Mouse (Mus musculus) layer of hippocampus, postnatal 25 days (tissue): Measurements from ENCODE around the gene Mapk10. TPM values are rescaled to one million over a fixed set of nuclear protein-coding genes. Genes with fewer than 3 reads are reported as not detected.

Experiments
- DNase-seq, 2 experiments: peaks; one replicate each; pipeline ENCODE4 v3.0.0; 2022; ENCODE audit warnings: mixed read lengths in 2 of 2, low spot score in 1 of 2; ENCODE audit errors: extremely low spot score in 1 of 2
- total RNA-seq, 2 experiments: library from RNA; stranded (reverse); gene quantifications; 2 replicates each; pipeline ENCODE4 v1.2.3; 2021

Gene Mapk10
- total RNA-seq, 2 experiments from 2014 or later = 423 to 463 TPM

DNA sequence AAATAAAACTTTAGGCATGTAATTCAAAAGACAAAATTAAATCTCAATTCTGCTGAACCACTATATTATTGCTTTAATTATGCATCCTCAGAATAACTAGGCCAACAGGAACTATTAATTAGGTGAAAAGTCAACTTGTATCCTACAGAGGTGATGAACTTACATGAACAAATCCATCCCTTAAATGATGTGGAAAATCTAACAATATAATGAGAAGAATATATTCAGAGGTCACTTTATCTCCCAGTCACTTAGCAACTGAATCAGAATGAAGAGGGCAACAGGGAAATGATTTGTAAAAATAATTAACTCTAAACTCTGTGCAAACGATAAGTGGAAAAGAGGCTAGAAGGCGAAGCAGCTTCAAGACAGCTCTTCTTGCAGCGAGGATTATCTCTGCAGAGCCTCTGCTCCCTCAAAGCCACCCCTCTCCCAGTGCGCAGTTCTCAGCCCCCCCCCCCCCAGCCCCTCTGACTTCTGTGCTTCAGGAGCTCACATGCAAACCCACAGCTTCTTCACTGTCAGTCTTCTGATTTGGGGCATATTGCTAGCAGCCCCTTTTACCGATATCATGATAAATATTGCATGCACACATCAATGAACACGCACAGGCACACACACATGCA, 138.8 kb downstream of the Mapk10 start:
- no peak for DNase-seq

- DNase-seq = no peak
Observed at GRCm38 (mm10) chr5:103071006-103071612, 140.0 kb downstream of the Mapk10 start.

- no peak for DNase-seq
Observed at GRCm38 (mm10) chr5:103050319-103050916, 160.7 kb downstream of the Mapk10 start.

- DNase-seq = no peak
Observed at GRCm38 (mm10) chr5:103048011-103048410, 163.1 kb downstream of the Mapk10 start.

GRCm38 (mm10) chr5:103037752-103038151, 173.4 kb downstream of the Mapk10 start:
- no peak for DNase-seq

DNA sequence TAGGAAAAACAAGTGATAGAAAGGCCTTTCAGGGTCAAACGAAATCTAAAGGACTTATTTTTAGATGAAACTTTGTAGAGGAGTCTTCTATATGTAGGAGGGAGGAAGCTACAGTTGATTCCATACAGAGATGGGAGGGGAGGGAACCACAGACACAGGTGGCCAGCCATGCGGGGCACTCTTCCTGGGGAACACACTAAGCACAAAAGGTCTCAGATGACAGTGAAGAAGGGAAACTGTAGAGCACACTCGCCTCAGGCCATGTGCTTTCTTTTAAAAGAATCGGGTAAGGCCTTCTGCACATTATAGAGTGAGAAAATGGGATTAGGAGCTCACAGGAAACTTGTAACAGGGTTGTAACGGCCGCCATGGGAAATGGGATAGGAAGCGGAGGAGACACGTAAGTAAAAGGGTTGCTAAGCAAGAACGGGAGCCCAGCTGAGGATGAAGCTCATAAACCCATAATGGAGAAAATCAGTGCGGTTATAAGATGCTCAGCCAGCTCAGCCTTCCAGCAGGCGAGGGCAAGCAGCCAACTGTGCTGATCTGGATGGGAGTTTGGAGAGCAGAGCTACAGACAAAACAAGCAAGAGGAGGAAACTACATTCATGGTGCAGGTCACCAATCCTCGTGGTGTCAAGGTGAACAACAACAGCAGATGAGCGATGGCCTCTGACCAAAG, 182.1 kb downstream of the Mapk10 start:
- DNase-seq = peak; percentile 57 to 69

GRCm38 (mm10) chr5:103022504-103023172, 188.5 kb downstream of the Mapk10 start:
- no peak for DNase-seq

DNA sequence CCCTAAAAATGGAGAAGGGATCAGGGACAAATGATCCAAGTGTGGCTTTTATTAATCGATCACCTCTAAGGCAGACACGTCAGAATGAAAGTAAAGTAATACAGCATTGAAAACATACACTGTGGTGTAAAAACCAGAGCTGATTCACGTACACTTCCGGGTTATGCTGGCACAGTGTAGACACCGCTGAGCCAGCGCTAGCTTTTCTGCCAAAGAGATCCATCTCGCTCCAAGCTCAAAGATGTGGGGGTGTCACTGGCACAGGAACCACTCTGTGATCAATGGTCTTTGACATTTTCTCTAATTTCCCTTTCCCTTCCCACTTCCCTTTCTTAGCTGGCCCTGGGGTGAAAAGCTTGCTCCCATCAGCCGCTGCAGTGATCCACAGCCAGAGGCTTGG, 189.7 kb downstream of the Mapk10 start:
- DNase-seq = no peak

- DNase-seq = no peak
Observed at GRCm38 (mm10) chr5:103020954-103021353, 190.2 kb downstream of the Mapk10 start.

- DNase-seq = no peak
Observed at GRCm38 (mm10) chr5:103020127-103020526, 191.0 kb downstream of the Mapk10 start.

GRCm38 (mm10) chr5:103017637-103018036, 193.5 kb downstream of the Mapk10 start:
- DNase-seq = peak in 1 of 2 experiments; percentile 3

DNA sequence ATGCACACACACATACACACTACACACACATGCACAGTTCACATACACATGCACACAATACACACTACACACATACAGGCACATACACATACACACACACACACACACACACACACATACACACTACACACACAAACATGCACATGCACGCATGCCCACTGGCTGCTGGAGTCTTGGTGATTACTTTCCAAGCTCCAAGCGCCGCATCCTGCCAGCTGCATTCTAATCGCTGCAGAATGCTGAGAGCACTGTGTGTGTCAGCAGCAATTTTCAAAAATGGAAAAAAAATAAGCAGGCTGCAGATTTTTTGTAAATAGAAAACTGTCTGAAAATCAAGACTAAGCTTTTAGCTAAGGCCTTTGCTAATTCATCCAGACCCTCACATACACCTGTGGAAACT, 196.8 kb downstream of the Mapk10 start:
- peak in 1 of 2 experiments; percentile 6 for DNase-seq

GRCm38 (mm10) chr5:103008894-103009293, 202.2 kb downstream of the Mapk10 start:
- DNase-seq = no peak

DNA sequence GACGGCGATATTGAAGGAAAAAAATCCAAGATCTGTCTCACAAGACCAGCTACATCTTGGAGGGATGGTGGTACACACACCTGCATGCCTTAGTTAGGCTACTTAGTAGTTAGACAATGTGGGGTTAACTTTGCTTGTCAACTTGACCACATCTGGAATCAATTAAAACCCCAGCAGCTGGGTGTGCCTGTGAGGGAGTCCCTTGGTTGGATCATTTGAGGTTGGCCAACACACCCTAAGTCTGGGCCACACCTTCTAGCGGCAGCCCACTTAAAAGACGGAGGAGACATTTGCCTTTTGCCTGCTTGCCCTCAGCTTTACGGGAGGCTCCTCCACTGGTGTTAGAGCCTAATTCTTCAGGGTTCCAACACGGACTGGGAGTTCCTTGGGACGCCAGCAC, 209.0 kb downstream of the Mapk10 start:
- DNase-seq = no peak

DNA sequence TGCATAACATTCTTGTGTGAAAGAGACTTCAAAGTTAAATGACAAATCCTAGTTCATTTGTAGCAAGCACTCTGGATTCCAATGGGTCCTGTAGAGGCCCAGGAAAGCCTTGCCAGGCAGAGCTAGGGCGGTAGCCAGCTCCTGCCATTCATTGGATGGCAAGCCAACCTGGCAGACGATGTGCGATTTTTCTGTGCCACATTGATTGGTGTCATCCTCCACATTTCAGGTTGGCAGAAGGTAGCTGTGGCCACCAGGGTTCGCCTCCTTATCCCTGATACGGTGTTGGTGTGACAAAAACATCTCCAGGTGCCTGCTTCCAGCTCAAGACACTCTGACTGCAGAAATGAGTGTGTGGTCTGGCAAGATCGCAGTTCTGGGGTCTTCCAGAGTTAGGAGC, 210.6 kb downstream of the Mapk10 start:
- no peak for DNase-seq

- no peak for DNase-seq
Observed at GRCm38 (mm10) chr5:102998524-102998923, 212.6 kb downstream of the Mapk10 start.

DNA sequence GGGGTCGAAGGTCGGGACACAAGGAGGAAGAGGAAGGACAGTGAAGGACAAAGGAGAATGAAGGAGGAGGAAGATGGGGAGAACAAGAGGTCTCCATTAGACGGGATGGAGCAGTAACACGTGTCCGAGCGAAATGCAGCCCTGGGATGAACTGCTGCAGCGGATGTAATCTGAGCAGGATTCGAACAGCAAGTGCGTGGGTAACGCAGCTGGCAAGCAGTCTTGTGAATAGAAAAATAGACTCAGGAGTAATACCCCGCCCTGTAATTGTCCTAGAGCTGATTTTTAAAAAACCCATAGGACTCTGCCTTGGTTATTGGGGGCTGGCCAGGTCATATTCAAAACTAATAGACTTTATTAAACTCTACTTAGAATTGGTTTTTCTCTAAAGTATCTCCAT, 213.2 kb downstream of the Mapk10 start:
- no peak for DNase-seq

DNA sequence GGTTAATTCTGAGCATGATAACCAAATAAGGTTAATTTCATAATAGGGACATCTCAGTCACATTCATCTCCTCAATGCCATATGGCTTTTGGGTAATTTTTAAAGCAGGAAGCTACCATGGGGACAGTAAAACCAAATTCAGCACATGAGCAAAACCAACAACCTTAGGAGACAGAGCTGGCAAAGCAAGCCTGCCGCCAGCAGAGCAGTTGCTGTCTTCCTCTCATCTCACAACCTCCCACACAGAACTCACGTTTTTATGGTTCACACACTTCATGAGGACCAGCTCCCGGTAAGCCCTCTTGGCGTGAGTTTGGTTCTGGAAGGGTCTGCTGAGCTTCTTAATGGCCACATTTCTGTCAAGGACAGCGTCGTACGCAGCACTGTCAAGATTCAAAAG, 214.8 kb downstream of the Mapk10 start:
- DNase-seq = no peak

DNA sequence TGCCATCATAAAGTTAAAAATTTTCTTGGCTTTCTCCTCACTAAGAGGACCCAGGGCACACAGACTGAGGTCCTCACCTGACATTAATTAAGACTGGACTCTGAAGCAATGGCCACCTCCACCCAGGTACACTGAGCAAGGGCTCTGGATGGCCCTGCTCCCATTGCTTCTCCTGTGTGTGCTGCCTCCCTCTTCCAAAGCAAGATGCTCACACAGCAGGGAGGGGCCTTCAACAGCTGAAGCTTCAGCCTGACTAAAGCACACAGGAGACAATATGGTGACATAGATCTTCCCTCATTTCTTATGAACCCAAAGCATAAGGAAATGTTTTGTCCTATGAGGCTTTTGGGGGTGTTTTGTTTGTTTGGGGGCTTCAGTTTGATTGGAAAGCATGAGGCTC, 215.2 kb downstream of the Mapk10 start:
- no peak for DNase-seq

GRCm38 (mm10) chr5:102993951-102994350, 217.2 kb downstream of the Mapk10 start:
- DNase-seq = peak in 1 of 2 experiments; percentile 0

GRCm38 (mm10) chr5:102991691-102992090, 219.4 kb downstream of the Mapk10 start:
- no peak for DNase-seq
